Mouse (Mus musculus): ENCODE measurements at regions not wholly inside any gene's neighbourhood (a gene's known extent, or its start where the extent isn't known, plus 50 kb on each side); places are given as distances from the start of the nearest gene placed in this dataset.

DNA sequence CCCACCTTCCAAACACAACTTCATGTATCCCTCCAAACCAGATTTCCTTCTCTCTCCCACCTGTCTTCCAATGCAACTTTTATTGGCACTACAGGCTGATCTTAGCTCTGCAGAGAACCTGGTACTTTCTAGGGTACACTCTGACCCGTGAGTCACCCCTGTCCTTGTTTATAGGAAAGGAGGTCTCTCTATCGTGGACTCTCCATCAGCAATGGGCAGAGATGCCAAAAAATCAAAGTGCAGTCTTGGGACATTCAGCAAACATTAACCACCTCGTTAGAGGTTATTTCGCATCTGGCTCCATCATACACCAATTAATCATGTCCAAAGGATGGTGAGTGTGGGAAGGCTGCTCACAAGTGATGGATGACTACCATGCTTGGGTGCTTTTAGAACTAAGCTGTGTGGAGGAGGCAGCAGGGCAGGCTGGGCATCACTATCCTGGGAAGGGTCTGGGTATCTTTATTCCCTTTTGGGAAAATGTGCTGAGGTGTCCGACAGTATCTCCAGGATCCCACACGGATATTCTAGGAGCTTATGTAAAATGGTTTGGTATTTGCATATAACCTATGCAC lies 214.0 kb upstream of the Dynlrb2 start:
- Histone ChIP-seq H3K27ac (ENCODE audit: insufficient read depth, low read depth, low read length, poor library complexity, severe bottlenecking) (no peak overlapping the region), H3K4me1 (ENCODE audit: control insufficient read depth in 2 of 2, insufficient read depth in 2 of 2, low read length in 2 of 2, poor library complexity in 1 of 2) (peaks cover 0 to 2% of the 10 kb centered on the region in 2 experiments; a peak in 1 of 4 replicates), H3K4me3 (ENCODE audit: insufficient read depth in 1 of 2, low read depth in 1 of 2, low read length in 2 of 2, poor library complexity in 1 of 2, severe bottlenecking in 1 of 2) (no peak overlapping the region), H3K9me3 (ENCODE audit: control insufficient read depth, insufficient read depth, low read depth, low read length) (no peaks in the 10 kb centered on the region), H3K36me3 (ENCODE audit: control insufficient read depth, insufficient read depth, low read length, poor library complexity, severe bottlenecking) (no peaks in the 10 kb centered on the region), H3K9ac (ENCODE audit: insufficient read depth, low read depth, low read length, poor library complexity, severe bottlenecking) (no peak overlapping the region)
- in situ Hi-C loops (cut with MboI; ENCODE audit: low sequenced_read_pairs in 2 of 2, unreplicated experiment in 2 of 2) = no loop called here
- no peak for DNase-seq (ENCODE audit: low read depth, low spot score)
- TF ChIP-seq ZC3H11A (IDR thresholded peaks at IDR 0.05; ENCODE audit: borderline replicate concordance, low read depth, low read length) (no peak), MAFK (IDR thresholded peaks at IDR 0.05; ENCODE audit: insufficient read depth, low read depth, low read length) (no peak), CHD2 (IDR thresholded peaks at IDR 0.05; ENCODE audit: low read depth, low read length) (no peak), ZNF384 (IDR thresholded peaks at IDR 0.05; ENCODE audit: low read depth, low read length) (no peak), HCFC1 (IDR thresholded peaks at IDR 0.05; ENCODE audit: borderline replicate concordance, insufficient read depth, low read length) (no peak)

GRCm38 (mm10) chr8:116289237-116289636 lies 215.5 kb upstream of the Dynlrb2 start:
- in situ Hi-C loops (cut with MboI; ENCODE audit: low sequenced_read_pairs in 2 of 2, unreplicated experiment in 2 of 2) = no loop called here
- DNase-seq (ENCODE audit: low read depth, low spot score) = no peak
- H3K9ac ChIP-seq (ENCODE audit: insufficient read depth, low read depth, low read length, poor library complexity, severe bottlenecking) = no peak overlapping the region
- H3K27ac ChIP-seq (ENCODE audit: insufficient read depth, low read depth, low read length, poor library complexity, severe bottlenecking) = no peak overlapping the region
- H3K4me1 ChIP-seq (ENCODE audit: control insufficient read depth in 2 of 2, insufficient read depth in 2 of 2, low read length in 2 of 2, poor library complexity in 1 of 2) = peaks cover 0 to 2% of the 10 kb centered on the region in 2 experiments; a peak in 1 of 4 replicates
- no peaks in the 10 kb centered on the region for H3K36me3 ChIP-seq (ENCODE audit: control insufficient read depth, insufficient read depth, low read length, poor library complexity, severe bottlenecking)
- no peak for TF ChIP-seq ZC3H11A (IDR thresholded peaks at IDR 0.05; ENCODE audit: borderline replicate concordance, low read depth, low read length)
- no peak for TF ChIP-seq HCFC1 (IDR thresholded peaks at IDR 0.05; ENCODE audit: borderline replicate concordance, insufficient read depth, low read length)
- TF ChIP-seq CHD2 (IDR thresholded peaks at IDR 0.05; ENCODE audit: low read depth, low read length) = no peak
- no peak for TF ChIP-seq MAFK (IDR thresholded peaks at IDR 0.05; ENCODE audit: insufficient read depth, low read depth, low read length)
- no peak for TF ChIP-seq ZNF384 (IDR thresholded peaks at IDR 0.05; ENCODE audit: low read depth, low read length)
- no peaks in the 10 kb centered on the region for H3K9me3 ChIP-seq (ENCODE audit: control insufficient read depth, insufficient read depth, low read depth, low read length)
- no peak overlapping the region for H3K4me3 ChIP-seq (ENCODE audit: insufficient read depth in 1 of 2, low read depth in 1 of 2, low read length in 2 of 2, poor library complexity in 1 of 2, severe bottlenecking in 1 of 2)

- Histone ChIP-seq H3K36me3 (ENCODE audit: control insufficient read depth, insufficient read depth, low read length, poor library complexity, severe bottlenecking) (no peaks in the 10 kb centered on the region), H3K9me3 (ENCODE audit: control insufficient read depth, insufficient read depth, low read depth, low read length) (no peaks in the 10 kb centered on the region), H3K9ac (ENCODE audit: insufficient read depth, low read depth, low read length, poor library complexity, severe bottlenecking) (no peak overlapping the region), H3K27ac (ENCODE audit: insufficient read depth, low read depth, low read length, poor library complexity, severe bottlenecking) (no peak overlapping the region), H3K4me3 (ENCODE audit: insufficient read depth in 1 of 2, low read depth in 1 of 2, low read length in 2 of 2, poor library complexity in 1 of 2, severe bottlenecking in 1 of 2) (no peak overlapping the region), H3K4me1 (ENCODE audit: control insufficient read depth in 2 of 2, insufficient read depth in 2 of 2, low read length in 2 of 2, poor library complexity in 1 of 2) (no peaks in the 10 kb centered on the region)
- DNase-seq (ENCODE audit: low read depth, low spot score) = no peak
- TF ChIP-seq ZC3H11A (IDR thresholded peaks at IDR 0.05; ENCODE audit: borderline replicate concordance, low read depth, low read length) (no peak), ZNF384 (IDR thresholded peaks at IDR 0.05; ENCODE audit: low read depth, low read length) (no peak), HCFC1 (IDR thresholded peaks at IDR 0.05; ENCODE audit: borderline replicate concordance, insufficient read depth, low read length) (no peak), MAFK (IDR thresholded peaks at IDR 0.05; ENCODE audit: insufficient read depth, low read depth, low read length) (no peak), CHD2 (IDR thresholded peaks at IDR 0.05; ENCODE audit: low read depth, low read length) (no peak)
- in situ Hi-C loops (cut with MboI; ENCODE audit: low sequenced_read_pairs in 2 of 2, unreplicated experiment in 2 of 2) = no loop called here
Observed at GRCm38 (mm10) chr8:116283990-116284389, 220.8 kb upstream of the Dynlrb2 start.

DNA sequence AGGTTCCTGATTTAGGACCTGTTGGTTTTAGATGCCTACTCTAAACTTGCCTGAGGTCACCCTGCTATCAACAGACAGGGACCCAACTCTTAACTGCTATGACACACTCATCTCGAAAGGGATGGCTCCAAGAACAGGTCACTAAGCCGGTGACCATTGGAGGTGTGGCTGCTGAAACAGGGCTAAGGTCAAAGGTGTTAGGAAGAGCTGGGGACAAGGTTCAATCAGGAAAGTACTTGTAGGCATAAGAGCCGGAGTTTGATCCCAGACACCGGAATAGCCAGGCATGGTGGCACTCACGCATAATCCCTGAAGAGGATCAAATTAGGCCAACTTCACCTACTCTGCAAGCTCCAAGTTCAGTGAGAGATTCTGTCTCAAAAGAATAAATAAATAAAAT lies 222.4 kb upstream of the Dynlrb2 start:
- Histone ChIP-seq H3K36me3 (ENCODE audit: control insufficient read depth, insufficient read depth, low read length, poor library complexity, severe bottlenecking) (no peaks in the 10 kb centered on the region), H3K9ac (ENCODE audit: insufficient read depth, low read depth, low read length, poor library complexity, severe bottlenecking) (no peak overlapping the region), H3K4me1 (ENCODE audit: control insufficient read depth in 2 of 2, insufficient read depth in 2 of 2, low read length in 2 of 2, poor library complexity in 1 of 2) (no peaks in the 10 kb centered on the region), H3K9me3 (ENCODE audit: control insufficient read depth, insufficient read depth, low read depth, low read length) (no peaks in the 10 kb centered on the region), H3K27ac (ENCODE audit: insufficient read depth, low read depth, low read length, poor library complexity, severe bottlenecking) (no peak overlapping the region), H3K4me3 (ENCODE audit: insufficient read depth in 1 of 2, low read depth in 1 of 2, low read length in 2 of 2, poor library complexity in 1 of 2, severe bottlenecking in 1 of 2) (no peak overlapping the region)
- in situ Hi-C loops (cut with MboI; ENCODE audit: low sequenced_read_pairs in 2 of 2, unreplicated experiment in 2 of 2) = no loop called here
- no peak for DNase-seq (ENCODE audit: low read depth, low spot score)
- TF ChIP-seq HCFC1 (IDR thresholded peaks at IDR 0.05; ENCODE audit: borderline replicate concordance, insufficient read depth, low read length) (no peak), MAFK (IDR thresholded peaks at IDR 0.05; ENCODE audit: insufficient read depth, low read depth, low read length) (no peak), ZC3H11A (IDR thresholded peaks at IDR 0.05; ENCODE audit: borderline replicate concordance, low read depth, low read length) (no peak), CHD2 (IDR thresholded peaks at IDR 0.05; ENCODE audit: low read depth, low read length) (no peak), ZNF384 (IDR thresholded peaks at IDR 0.05; ENCODE audit: low read depth, low read length) (no peak)

Data from ES-E14 (cell line).